Comparison of ENCODE assay signal across 8 mouse cellular contexts in genomic region chr17:6782611-6783005, GRCm38 (mm10). TPM values are rescaled to one million over a fixed set of nuclear protein-coding genes. Genes with fewer than 3 reads are reported as not detected.
DNase-seq lines count a peak whose midpoint lies in the region; ATAC-seq and TF ChIP-seq lines count a peak whose summit lies in the region.

Ezr (minus strand) TSS chr17:6782784.

- under 1% methylated on average over 52 of the region's 52 CpGs for WGBS in heart, embryonic 10.5 days
- under 1% methylated on average over 52 of the region's 52 CpGs for WGBS in kidney, embryonic 15.5 days
- under 1% methylated on average over 52 of the region's 52 CpGs for WGBS in liver, embryonic 11.5 days
- WGBS in stomach, embryonic 14.5 days = under 1% methylated on average over 52 of the region's 52 CpGs

- peak; percentile 94 for DNase-seq in CD4-positive, CD25-positive, alpha-beta regulatory T cell, adult 2 months (ENCODE audit: low read depth, low spot score)
- peak; percentile 82 for DNase-seq in brain, adult 2 months (ENCODE audit: low read depth, low spot score)
- peak; percentile 92 for DNase-seq in heart, embryonic 10.5 days (ENCODE audit: low spot score)
- peak; percentile 91 for DNase-seq in liver, embryonic 11.5 days (ENCODE audit: low spot score)

- H3K9ac ChIP-seq in kidney, embryonic 15.5 days = peak within 1 kb of the TSS; percentile 82
- peak within 1 kb of the TSS; percentile 96 for H3K9ac ChIP-seq in liver, embryonic 11.5 days (ENCODE audit: low read depth, low read length)
- peak within 1 kb of the TSS; percentile 77 for H3K9ac ChIP-seq in stomach, embryonic 14.5 days (replicated peaks; ENCODE audit: low read depth, low read length)

- H3K79me2 ChIP-seq in myocyte (ENCODE audit: control insufficient read depth, insufficient read depth) = peaks cover 39% of the 10 kb centered on the region

- H3K9me3 ChIP-seq in heart, embryonic 10.5 days = no peaks in the 10 kb centered on the region
- no peaks in the 10 kb centered on the region for H3K9me3 ChIP-seq in kidney, embryonic 15.5 days (replicated peaks)
- H3K9me3 ChIP-seq in liver, embryonic 11.5 days (ENCODE audit: control insufficient read depth, low read length) = no peaks in the 10 kb centered on the region
- H3K9me3 ChIP-seq in stomach, embryonic 14.5 days (ENCODE audit: control insufficient read depth, low read depth, low read length) = no peaks in the 10 kb centered on the region

- H3K27ac ChIP-seq in heart, embryonic 10.5 days = peak within 1 kb of the TSS; percentile 98
- peak within 1 kb of the TSS; percentile 97 for H3K27ac ChIP-seq in kidney, embryonic 15.5 days
- peak within 1 kb of the TSS; percentile 96 for H3K27ac ChIP-seq in liver, embryonic 11.5 days (ENCODE audit: low read depth, low read length)
- H3K27ac ChIP-seq in stomach, embryonic 14.5 days (ENCODE audit: low read length) = peak within 1 kb of the TSS; percentile 92

- peak within 1 kb of the TSS; percentile 68 for H3ac ChIP-seq in myocyte (ENCODE audit: control insufficient read depth, insufficient read length)

- no peaks in the 10 kb centered on the region for H3K36me3 ChIP-seq in heart, embryonic 10.5 days
- no peaks in the 10 kb centered on the region for H3K36me3 ChIP-seq in kidney, embryonic 15.5 days
- no peaks in the 10 kb centered on the region for H3K36me3 ChIP-seq in liver, embryonic 11.5 days (ENCODE audit: control insufficient read depth, insufficient read depth, low read length)
- H3K36me3 ChIP-seq in myocyte (ENCODE audit: control insufficient read depth, insufficient read depth) = no peaks in the 10 kb centered on the region
- H3K36me3 ChIP-seq in stomach, embryonic 14.5 days (ENCODE audit: control insufficient read depth, insufficient read depth, low read length) = no peaks in the 10 kb centered on the region

- H3K4me2 ChIP-seq in kidney, embryonic 15.5 days = peak within 1 kb of the TSS; percentile 65
- H3K4me2 ChIP-seq in liver, embryonic 11.5 days = peak within 1 kb of the TSS; percentile 82
- H3K4me2 ChIP-seq in myocyte (ENCODE audit: low read depth) = peak within 1 kb of the TSS; percentile 94
- peak within 1 kb of the TSS; percentile 89 for H3K4me2 ChIP-seq in stomach, embryonic 14.5 days (replicated peaks; ENCODE audit: low read depth, low read length)

- no peaks in the 10 kb centered on the region; the same call in 1 of the 2 replicates for H3K27me3 ChIP-seq in heart, embryonic 10.5 days (ENCODE audit: insufficient read depth, poor library complexity, severe bottlenecking)
- H3K27me3 ChIP-seq in kidney, embryonic 15.5 days = peaks cover 15% of the 10 kb centered on the region; the same call in 1 of the 2 replicates
- no peaks in the 10 kb centered on the region for H3K27me3 ChIP-seq in liver, embryonic 11.5 days (replicated peaks; ENCODE audit: control insufficient read depth, insufficient read depth, low read length)
- H3K27me3 ChIP-seq in myocyte (ENCODE audit: control insufficient read depth, insufficient read depth, insufficient read length) = no peaks in the 10 kb centered on the region
- 0 out of 2 replicates have a peak, but pooled peaks cover 2% of the 10 kb centered on the region for H3K27me3 ChIP-seq in stomach, embryonic 14.5 days (ENCODE audit: control insufficient read depth, insufficient read depth, low read length)

- H3K4me3 ChIP-seq in heart, embryonic 10.5 days = peak within 1 kb of the TSS; percentile 91
- peak within 1 kb of the TSS; percentile 81 for H3K4me3 ChIP-seq in kidney, embryonic 15.5 days (replicated peaks)
- peak within 1 kb of the TSS; percentile 89 for H3K4me3 ChIP-seq in liver, embryonic 11.5 days (ENCODE audit: low read depth, low read length)
- peak within 1 kb of the TSS; percentile 91 for H3K4me3 ChIP-seq in myocyte
- peak within 1 kb of the TSS; percentile 68 for H3K4me3 ChIP-seq in stomach, embryonic 14.5 days (ENCODE audit: low read depth, low read length)

- peaks cover 52% of the 10 kb centered on the region for H3K4me1 ChIP-seq in heart, embryonic 10.5 days
- H3K4me1 ChIP-seq in kidney, embryonic 15.5 days = peaks cover 44% of the 10 kb centered on the region
- H3K4me1 ChIP-seq in liver, embryonic 11.5 days (replicated peaks; ENCODE audit: control insufficient read depth, insufficient read depth, low read length) = peaks cover 29% of the 10 kb centered on the region
- peaks cover 7% of the 10 kb centered on the region; the same call in 1 of the 2 replicates for H3K4me1 ChIP-seq in stomach, embryonic 14.5 days (ENCODE audit: control insufficient read depth, insufficient read depth, low read length)

- TF ChIP-seq POLR2A in myocyte (IDR thresholded peaks at IDR 0.05; ENCODE audit: insufficient read length, low read depth) = peak; percentile 93

- peak; percentile 79 for ATAC-seq in erythroblast, adult 5-6 weeks (replicated peaks; ENCODE audit: low FRiP score, poor library complexity, severe bottlenecking)
- peak; percentile 85 for ATAC-seq in kidney, embryonic 15.5 days (replicated peaks; ENCODE audit: low FRiP score)
- ATAC-seq in liver, embryonic 11.5 days (replicated peaks; ENCODE audit: low FRiP score) = peak; percentile 88
- ATAC-seq in stomach, embryonic 14.5 days (ENCODE audit: insufficient number of reproducible peaks, insufficient read depth, low FRiP score, low read depth) = peak; percentile 86

TF ChIP-seq in myocyte, 11 proteins besides CTCF, POLR2A, EP300 and RAD21:
- TF ChIP-seq MYOG (IDR thresholded peaks at IDR 0.05; ENCODE audit: control insufficient read depth in 1 of 3, insufficient read depth in 1 of 3, insufficient read length in 2 of 3, low read depth in 2 of 3) (peak in 1 of 3 experiments; percentile 8), USF1 (IDR thresholded peaks at IDR 0.05; ENCODE audit: low read depth) (no peak), POLR2AphosphoS2 (IDR thresholded peaks at IDR 0.05; ENCODE audit: insufficient read length, low read depth) (peak; percentile 90), SRF (IDR thresholded peaks at IDR 0.05; ENCODE audit: control insufficient read depth, insufficient read length, low read depth) (no peak)

RNA-seq across cellular contexts. Expression of gene Ezr, which starts in this region (rescaled TPM):
- 9.4 and 23.2 TPM in 2 replicates for total RNA-seq in erythroblast, adult 5-6 weeks (2015; ENCODE audit: low replicate concordance)
- total RNA-seq in erythroblast, adult 5-6 weeks (2017; ENCODE audit: low replicate concordance) = 64.2 and 120 TPM in 2 replicates
- polyA plus RNA-seq in heart, embryonic 10.5 days (2016; fragmentation: Nextera tagmentation; extraction: Ambion mirVana) = 121 and 125 TPM in 2 replicates
- polyA plus RNA-seq in kidney, embryonic 15.5 days (2015; fragmentation: Nextera tagmentation; extraction: Ambion mirVana) = 182 and 184 TPM in 2 replicates
- polyA plus RNA-seq in liver, embryonic 11.5 days (2014; fragmentation: Nextera tagmentation; extraction: Ambion mirVana) = 96.2 and 97.3 TPM in 2 replicates
- polyA plus RNA-seq in myocyte (2012; fragmentation: generic; extraction: Trizol) = 35.9 TPM
- polyA plus RNA-seq in stomach, embryonic 14.5 days (2014; fragmentation: Nextera tagmentation; extraction: Ambion mirVana) = 176 and 199 TPM in 2 replicates

Comparison
In these comparisons a context has a peak if more than half of its experiments do, and no peak if none do; other contexts are left out.
1. Peak in every context shown above with its lines: DNase-seq, ATAC-seq, H3K4me3 ChIP-seq and H3K27ac ChIP-seq.